Mouse (Mus musculus) heart, adult 2 months (tissue): ENCODE data around the gene Hs1bp3. TPM values are rescaled to one million over a fixed set of nuclear protein-coding genes. Genes with fewer than 3 reads are reported as not detected.
A peak's percentile ranks its signal among the peaks of the same experiment; 100 is the strongest.

Source experiments
- DNase-seq, 2 experiments: peaks; one replicate each; pipeline ENCODE4 v3.0.0; 2021
- H3K27ac ChIP-seq: fragments of 200-600 bp; 2 replicates; pipeline ENCODE4 v1.8.1; 2022
- H3K27me3 ChIP-seq: fragments of 200-500 bp; 2 replicates; pipeline ENCODE4 v1.6.1; 2012; ENCODE audit warnings: mild to moderate bottlenecking, low read length, inconsistent platforms, mixed read lengths; ENCODE audit not compliant: control insufficient read depth, insufficient read depth
- H3K36me3 ChIP-seq: fragments of 200-500 bp; 2 replicates; pipeline ENCODE4 v1.6.1; 2012; ENCODE audit warnings: low read length, inconsistent platforms; ENCODE audit not compliant: control insufficient read depth, insufficient read depth
- H3K4me1 ChIP-seq: fragments of 200-500 bp; 2 replicates; pipeline ENCODE4 v1.6.1; 2011; ENCODE audit warnings: low read length; ENCODE audit not compliant: control insufficient read depth, insufficient read depth
- H3K4me3 ChIP-seq: fragments of 200-600 bp; 2 replicates; pipeline ENCODE4 v1.8.1; 2022
- H3K79me2 ChIP-seq: fragments of 200-500 bp; replicated peaks from 2 replicates; pipeline ENCODE4 v1.6.1; 2012; ENCODE audit warnings: mild to moderate bottlenecking, inconsistent platforms, low read length, moderate library complexity, mixed read lengths; ENCODE audit not compliant: control insufficient read depth, insufficient read depth
- H3K9ac ChIP-seq: fragments of 200-500 bp; 2 replicates; pipeline ENCODE4 v1.6.1; 2012; ENCODE audit warnings: low read depth, mild to moderate bottlenecking, control low read depth, inconsistent platforms, low read length, mixed read lengths
- CTCF ChIP-seq: fragments of 200-600 bp; IDR thresholded peaks from 2 replicates; pipeline ENCODE4 v1.8.1; 2022; ENCODE audit warnings: antibody characterized with exemption, mild to moderate bottlenecking, moderate library complexity
- EP300 ChIP-seq: fragments of 200-500 bp; IDR thresholded peaks from 2 replicates; pipeline ENCODE4 v1.6.1; 2011; ENCODE audit warnings: low read depth, low read length, control low read depth; ENCODE audit not compliant: insufficient read depth
- POLR2A ChIP-seq: fragments of 200-500 bp; IDR thresholded peaks from 2 replicates; pipeline ENCODE4 v1.6.1; 2011; ENCODE audit warnings: mild to moderate bottlenecking, low read depth, low read length, control low read depth; ENCODE audit not compliant: insufficient read depth
- WGBS: fragments of 180-500 bp; shearing (Covaris S2); methylation state at CpG from one replicate; pipeline ENCODE4 v1.1.7; 2018; 5-methylcytosine and 5-hydroxymethylcytosine counted together
- intact Hi-C: fragments of 180-260 bp; cut with DNase I; formaldehyde crosslinking; loops from one replicate; pipeline ENCODE4 v1.15.1; 2025
- polyA plus RNA-seq: library from polyadenylated mRNA; depleted of rRNA; stranded (reverse); fragments of >200 nt; gene quantifications from 2 replicates; pipeline ENCODE4 v1.2.3, GENCODE M21; 2012
- total RNA-seq, 2 experiments: library from RNA; stranded (reverse); gene quantifications; 2 replicates each; pipeline ENCODE4 v1.2.3; 2021

Hs1bp3 gene
- total and polyA plus RNA-seq, 3 experiments = 12.7 to 17.3 (median 13.8) TPM

GRCm38 (mm10) chr12:8327675-8328053 is 14.4 kb downstream of the Hs1bp3 start:
- Histone ChIP-seq H3K27me3 (no peaks in the 10 kb centered on the region), H3K4me1 (peaks cover 12% of the 10 kb centered on the region), H3K27ac (peak overlapping the region; percentile 85), H3K9ac (peak overlapping the region; percentile 31; the same call in 1 of the 2 replicates), H3K36me3 (peaks cover 9% of the 10 kb centered on the region), H3K79me2 (no peaks in the 10 kb centered on the region), H3K4me3 (no peak overlapping the region)
- no peak for DNase-seq
- 84% methylated on average over 1 of the region's 1 CpGs for WGBS
- TF ChIP-seq CTCF = no peak
- TF ChIP-seq POLR2A = no peak
- TF ChIP-seq EP300 = no peak
- intact Hi-C loops = loop anchor here (1.0 to 5.0 kb wide), 3 partner anchors 60 to 174 kb away; no protein-coding TSS in a partner anchor

- Histone ChIP-seq H3K4me1 (peaks cover 17% of the 10 kb centered on the region), H3K79me2 (no peaks in the 10 kb centered on the region), H3K27me3 (no peaks in the 10 kb centered on the region), H3K9ac (no peak overlapping the region), H3K36me3 (peaks cover 9% of the 10 kb centered on the region), H3K4me3 (no peak overlapping the region), H3K27ac (no peak overlapping the region)
- intact Hi-C loops = loop anchor here (5.0 kb wide), 1 partner anchor 58 kb away; no protein-coding TSS in a partner anchor
- no peak for DNase-seq
- 88% methylated on average over 7 of the region's 7 CpGs for WGBS
- TF ChIP-seq CTCF = peak; percentile 19; the same call in 1 of the 2 replicates
- no peak for TF ChIP-seq POLR2A
These were observed 16.0 kb downstream of the Hs1bp3 start for GRCm38 (mm10) chr12:8329236-8329635.

DNA sequence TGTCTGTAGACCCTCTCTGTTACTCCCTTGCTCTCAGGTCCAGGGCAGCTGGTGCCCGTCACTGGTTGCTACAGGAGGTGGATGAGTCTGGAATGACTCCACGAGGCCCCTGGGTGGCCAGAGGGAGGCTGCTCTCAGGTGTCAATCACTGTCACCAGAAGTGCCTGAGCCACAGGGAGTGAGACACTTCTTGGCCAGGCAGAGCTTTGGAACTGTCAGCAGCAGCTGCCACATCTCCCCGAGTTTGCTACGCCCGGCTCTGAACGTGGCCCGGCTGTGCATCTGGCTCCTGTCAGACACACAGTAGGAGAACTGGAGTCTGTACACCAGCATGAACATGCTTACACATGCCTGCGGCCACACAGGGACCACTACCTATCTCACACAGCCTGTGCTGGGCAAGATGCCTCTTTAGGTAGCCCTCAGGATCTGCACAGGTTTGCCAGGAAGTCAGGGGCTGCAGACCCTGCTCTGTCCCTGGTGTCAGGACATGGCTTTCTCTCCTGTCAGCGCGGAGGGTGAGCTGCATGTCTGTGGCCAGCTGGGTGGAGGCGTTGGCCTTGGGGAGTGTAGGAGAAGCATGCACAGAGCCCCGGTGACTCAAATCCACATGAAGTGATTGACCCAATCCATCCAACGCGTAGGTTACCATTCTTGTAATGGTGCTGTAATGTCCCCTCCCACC is 18.4 kb downstream of the Hs1bp3 start:
- Histone ChIP-seq H3K4me1 (peaks cover 19% of the 10 kb centered on the region), H3K36me3 (peaks cover 9% of the 10 kb centered on the region), H3K27ac (peak overlapping the region; percentile 29), H3K27me3 (no peaks in the 10 kb centered on the region), H3K9ac (no peak overlapping the region), H3K4me3 (no peak overlapping the region), H3K79me2 (no peaks in the 10 kb centered on the region)
- TF ChIP-seq EP300 (peak; percentile 57), POLR2A (no peak)
- intact Hi-C loops = no loop called here
- WGBS = 55% methylated on average over 14 of the region's 14 CpGs
- peak; percentile 68 to 79 for DNase-seq

GRCm38 (mm10) chr12:8332174-8332542 is 18.9 kb downstream of the Hs1bp3 start:
- Histone ChIP-seq H3K9ac (0 out of 2 replicates have a peak overlapping the region, but pooled peaks have one; percentile 24), H3K36me3 (peaks cover 6% of the 10 kb centered on the region), H3K4me1 (peaks cover 18% of the 10 kb centered on the region), H3K27me3 (no peaks in the 10 kb centered on the region), H3K79me2 (no peaks in the 10 kb centered on the region), H3K27ac (peak overlapping the region; percentile 29), H3K4me3 (no peak overlapping the region)
- WGBS = 78% methylated on average over 5 of the region's 5 CpGs
- TF ChIP-seq EP300 = no peak
- no peak for TF ChIP-seq CTCF
- no peak for TF ChIP-seq POLR2A
- intact Hi-C loops = no loop called here
- DNase-seq = peak in 1 of 2 experiments; percentile 28

DNA sequence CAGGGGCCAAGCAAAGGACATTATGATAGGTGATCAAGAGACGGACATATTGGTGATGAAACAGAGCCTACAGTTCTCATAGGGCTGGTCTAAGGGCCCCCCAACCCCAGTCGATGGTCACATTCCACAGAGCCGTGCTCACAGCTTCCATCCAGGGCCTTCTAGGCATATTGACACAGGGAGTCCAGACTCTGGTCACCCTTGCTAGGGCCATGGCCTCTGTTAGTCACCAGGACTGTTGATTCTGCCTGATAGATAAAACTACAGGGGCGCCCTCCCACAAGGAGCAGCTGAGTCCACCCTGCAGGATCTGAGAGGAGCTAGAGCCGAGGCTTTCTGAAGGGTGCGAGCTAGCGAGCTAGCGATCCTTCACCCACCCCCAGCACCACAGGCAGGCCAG is 20.4 kb downstream of the Hs1bp3 start:
- WGBS = 76% methylated on average over 8 of the region's 8 CpGs
- Histone ChIP-seq H3K79me2 (no peaks in the 10 kb centered on the region), H3K4me1 (peaks cover 19% of the 10 kb centered on the region), H3K27me3 (no peaks in the 10 kb centered on the region), H3K27ac (peak overlapping the region; percentile 83), H3K36me3 (peaks cover 2% of the 10 kb centered on the region; the same call in 1 of the 2 replicates), H3K9ac (0 out of 2 replicates have a peak overlapping the region, but pooled peaks have one; percentile 20), H3K4me3 (no peak overlapping the region)
- peak in 1 of 2 experiments; percentile 31 for DNase-seq
- TF ChIP-seq POLR2A (no peak), CTCF (no peak), EP300 (no peak)
- intact Hi-C loops = no loop called here

DNA sequence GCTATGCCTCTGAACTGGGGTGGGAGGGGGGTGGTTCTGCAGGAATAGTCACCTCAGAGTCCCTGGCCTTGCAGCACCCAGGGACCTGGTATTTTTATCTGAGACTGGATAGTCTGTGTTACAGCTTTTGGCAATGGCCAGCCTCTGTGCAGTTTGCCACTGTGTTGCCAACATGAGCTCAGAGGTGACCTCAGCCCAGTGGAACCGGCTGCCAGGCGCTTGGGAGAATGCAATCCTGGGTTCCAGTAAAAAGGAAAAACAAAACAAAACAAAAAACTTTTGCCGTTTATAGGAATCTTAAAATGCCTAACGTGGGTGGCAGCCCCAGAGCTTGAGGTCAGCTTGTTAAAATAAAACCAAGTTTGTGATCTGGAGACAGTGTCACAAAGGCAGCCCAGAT is 21.0 kb downstream of the Hs1bp3 start:
- no peak overlapping the region for H3K9ac ChIP-seq
- peaks cover 19% of the 10 kb centered on the region for H3K4me1 ChIP-seq
- peak; percentile 45 to 79 for DNase-seq
- 59% methylated on average over 4 of the region's 4 CpGs for WGBS
- H3K27ac ChIP-seq = peak overlapping the region; percentile 83
- H3K79me2 ChIP-seq = no peaks in the 10 kb centered on the region
- H3K4me3 ChIP-seq = no peak overlapping the region
- TF ChIP-seq EP300 (0 out of 2 replicates have a peak, but pooled peaks have one; percentile 50), CTCF (no peak), POLR2A (peak; percentile 23; the same call in 1 of the 2 replicates)
- intact Hi-C loops = no loop called here
- peaks cover 2% of the 10 kb centered on the region; the same call in 1 of the 2 replicates for H3K36me3 ChIP-seq
- H3K27me3 ChIP-seq = no peaks in the 10 kb centered on the region
